Mouse (Mus musculus) olfactory bulb, adult 2 months (tissue): Measurements from ENCODE around the gene Dppa4. TPM values are rescaled to one million over a fixed set of nuclear protein-coding genes. Genes with fewer than 3 reads are reported as not detected.
"Not testable (repeated sequence)": the region's sequence is repeated elsewhere in the genome, so short reads cannot be mapped to it uniquely, and the experiment has no call there.

ENCODE experiments used
- H3K27ac ChIP-seq: fragments of 200-500 bp; 2 replicates; pipeline ENCODE4 v1.5.1; 2012; ENCODE audit warnings: low read depth, low read length; ENCODE audit not compliant: insufficient read depth
- H3K4me1 ChIP-seq: fragments of 200-500 bp; 2 replicates; pipeline ENCODE4 v1.6.1; 2012; ENCODE audit warnings: low read length; ENCODE audit not compliant: control insufficient read depth, insufficient read depth
- H3K4me3 ChIP-seq: fragments of 200-500 bp; 2 replicates; pipeline ENCODE4 v1.5.1; 2012; ENCODE audit warnings: mild to moderate bottlenecking, low read depth, low read length, moderate library complexity; ENCODE audit not compliant: insufficient read depth
- CTCF ChIP-seq: fragments of 200-500 bp; IDR thresholded peaks from 2 replicates; pipeline ENCODE4 v1.5.1; 2012; ENCODE audit warnings: low read depth, mild to moderate bottlenecking, low read length, moderate library complexity; ENCODE audit not compliant: insufficient read depth
- POLR2A ChIP-seq: fragments of 200-500 bp; IDR thresholded peaks from 2 replicates; pipeline ENCODE4 v1.6.1; 2012; ENCODE audit warnings: mild to moderate bottlenecking, low read depth, low read length, moderate library complexity; ENCODE audit not compliant: insufficient read depth
- WGBS: fragments of 180-500 bp; shearing (Covaris S2); methylation state at CpG from one replicate; pipeline ENCODE4 v1.1.7; 2018; 5-methylcytosine and 5-hydroxymethylcytosine counted together
- polyA plus RNA-seq: library from polyadenylated mRNA; stranded (reverse); fragments of >200 nt; gene quantifications from 2 replicates; pipeline ENCODE4 v1.2.4, GENCODE M21; 2012; ENCODE audit warnings: low replicate concordance; ENCODE audit not compliant: missing spikeins, insufficient read depth, insufficient read length

Dppa4 gene
- polyA plus RNA-seq, 1 experiment, result not detected

DNA sequence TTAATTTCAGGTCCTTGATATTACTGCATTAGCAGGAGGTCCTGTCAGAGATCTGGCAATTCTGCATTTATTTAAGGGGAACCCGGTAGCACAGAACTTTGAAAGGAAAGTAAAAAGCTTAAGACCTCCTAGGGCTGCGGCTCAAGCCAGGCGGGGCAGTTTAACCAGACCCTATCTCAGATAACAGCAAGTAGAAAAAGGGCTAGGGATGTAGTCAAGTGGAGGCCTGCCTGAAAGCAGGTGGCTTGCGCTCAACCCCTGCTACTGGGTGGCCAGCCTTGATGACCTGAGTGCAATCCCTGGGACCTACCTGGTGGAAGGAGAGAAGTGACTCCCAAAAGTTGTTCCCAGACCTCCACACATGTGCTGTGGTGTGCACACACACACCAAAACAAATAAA, 6.6 kb upstream of the Dppa4 start:
- 77% methylated on average over 4 of the region's 4 CpGs for WGBS
- Histone ChIP-seq H3K4me1 (no peaks in the 10 kb centered on the region), H3K4me3 (no peak overlapping the region), H3K27ac (no peak overlapping the region)
- TF ChIP-seq CTCF (no peak), POLR2A (no peak)

DNA sequence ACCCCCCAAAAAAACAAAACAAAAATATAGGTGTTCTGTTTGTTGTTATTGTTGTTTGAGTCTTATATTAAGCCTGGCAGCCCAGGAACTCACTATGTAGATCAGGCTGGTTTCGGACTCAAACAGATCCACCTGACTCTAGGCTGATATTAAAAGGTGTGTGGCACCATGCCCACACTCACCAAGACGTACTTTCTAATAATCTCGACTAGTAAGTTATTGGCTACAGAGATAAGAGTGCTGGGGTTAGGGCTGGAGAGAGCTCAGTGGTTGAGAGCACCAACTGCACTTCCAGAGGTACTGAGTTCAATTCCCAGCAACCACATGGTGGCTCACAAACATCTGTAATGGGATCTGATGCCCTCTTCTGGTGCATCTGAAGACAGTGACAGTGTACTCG, 2.6 kb upstream of the Dppa4 start:
- no peaks in the 10 kb centered on the region for H3K4me1 ChIP-seq
- no peak overlapping the region for H3K27ac ChIP-seq
- WGBS, result 94% methylated on average over 4 of the region's 4 CpGs
- H3K4me3 ChIP-seq, result no peak overlapping the region
- TF ChIP-seq POLR2A, result no peak
- no peak for TF ChIP-seq CTCF

DNA sequence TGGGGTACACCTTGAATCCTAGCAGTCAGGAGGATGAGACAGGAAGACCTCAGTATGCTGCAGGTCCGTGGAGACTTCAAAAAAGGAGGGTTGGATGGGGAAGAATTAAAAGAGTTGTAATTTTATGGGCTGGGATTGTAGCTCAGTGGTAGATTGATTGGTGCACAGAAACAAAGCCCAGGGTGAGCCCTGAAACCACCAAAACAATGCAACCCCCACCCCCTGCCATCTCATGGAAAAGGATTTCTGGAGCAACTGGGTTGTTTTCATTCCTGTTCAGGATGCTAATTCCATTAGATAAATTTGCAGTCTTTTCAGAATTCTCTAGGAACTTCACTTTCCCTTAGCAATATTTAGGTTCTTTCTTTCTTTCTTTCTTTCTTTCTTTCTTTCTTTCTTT, 732 bp upstream of the Dppa4 start:
- Histone ChIP-seq H3K4me1 (no peaks in the 10 kb centered on the region), H3K4me3 (no peak overlapping the region), H3K27ac (no peak overlapping the region)
- TF ChIP-seq CTCF (no peak), POLR2A (no peak)
- 50% methylated on average over 1 of the region's 1 CpGs for WGBS

DNA sequence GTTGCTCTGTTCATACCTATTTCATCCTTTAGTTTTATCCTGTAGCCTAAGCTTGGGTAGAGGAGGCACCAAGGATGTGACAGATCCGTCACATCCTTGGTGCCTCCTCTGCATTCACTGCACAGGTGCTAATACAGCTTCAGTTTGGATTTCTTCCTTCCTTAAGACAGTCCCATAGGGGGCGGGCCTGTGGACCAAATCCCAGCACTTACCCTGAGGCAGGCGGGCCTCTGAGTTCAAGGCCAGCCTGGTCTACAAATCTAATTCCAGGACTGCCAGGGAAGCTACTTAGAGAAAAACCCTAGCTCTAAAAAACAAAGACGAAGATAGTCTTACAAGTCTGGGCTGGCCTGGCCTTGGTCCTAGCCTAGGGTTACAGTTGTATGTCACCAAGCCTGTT, 2.0 kb downstream of the Dppa4 start:
- H3K4me1 ChIP-seq, result no peaks in the 10 kb centered on the region
- H3K27ac ChIP-seq, result no peak overlapping the region
- no peak overlapping the region for H3K4me3 ChIP-seq
- TF ChIP-seq CTCF (no peak), POLR2A (no peak)
- 97% methylated on average over 4 of the region's 4 CpGs for WGBS

DNA sequence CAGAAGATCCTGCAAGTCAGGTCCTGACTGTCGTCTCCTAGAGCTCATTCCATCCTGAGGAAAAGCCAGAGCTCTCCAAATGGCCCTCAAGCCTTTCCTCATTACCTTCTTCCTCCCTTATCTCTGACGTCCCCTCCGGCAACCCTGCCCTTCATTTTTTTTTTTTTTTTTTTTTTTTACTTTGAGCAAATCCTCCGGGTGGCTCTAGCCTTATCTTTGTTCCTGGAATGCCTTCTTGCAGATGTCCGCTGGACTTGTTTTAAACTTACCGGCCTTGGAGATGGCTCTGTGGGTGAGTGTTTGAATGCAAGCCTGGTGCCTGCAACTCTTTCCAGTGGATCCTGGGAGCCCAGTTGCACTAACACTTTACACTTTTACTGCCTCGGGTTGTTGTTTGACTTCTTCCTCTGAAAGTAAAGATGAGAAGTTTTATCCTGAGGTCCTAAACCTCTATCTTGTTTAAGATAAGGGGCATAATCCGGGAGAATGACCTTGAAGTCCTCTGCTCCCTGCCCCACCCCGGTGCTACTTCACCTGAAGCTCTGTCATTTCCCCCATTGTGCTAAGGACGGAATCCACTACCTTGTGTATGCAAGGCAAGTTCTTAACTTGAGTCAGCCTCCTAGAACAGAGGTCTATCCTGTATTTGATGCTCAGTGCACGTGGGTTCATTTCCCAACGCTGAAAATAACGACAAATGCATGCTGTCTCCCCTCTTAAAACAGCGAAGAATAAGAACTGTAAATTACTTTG, 14.0 kb downstream of the Dppa4 start:
- no peaks in the 10 kb centered on the region for H3K4me1 ChIP-seq
- no peak overlapping the region for H3K27ac ChIP-seq
- no peak for TF ChIP-seq CTCF
- TF ChIP-seq POLR2A, result no peak
- no peak overlapping the region for H3K4me3 ChIP-seq
- WGBS, result 84% methylated on average over 14 of the region's 14 CpGs

DNA sequence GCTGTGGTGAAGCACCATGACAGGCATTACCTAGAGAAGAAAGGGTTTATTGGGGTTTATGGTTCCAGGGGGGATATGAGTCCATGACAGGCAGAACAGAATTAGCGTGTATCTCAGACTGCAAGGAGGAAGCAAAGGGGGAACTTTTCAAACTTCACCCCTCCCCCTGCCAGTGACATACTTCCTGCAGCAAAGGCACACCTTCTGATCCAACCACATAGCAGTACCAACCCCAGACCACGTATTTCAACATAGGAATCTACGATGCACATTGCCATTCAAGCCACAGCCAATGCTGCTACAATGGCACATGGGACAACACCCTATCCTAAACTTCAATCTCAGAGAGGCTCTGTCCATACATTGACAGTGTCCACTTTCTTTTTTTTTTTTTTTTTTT, 16.4 kb downstream of the Dppa4 start:
- no peak overlapping the region for H3K4me3 ChIP-seq
- H3K27ac ChIP-seq, result no peak overlapping the region
- TF ChIP-seq POLR2A, result no peak
- no peak for TF ChIP-seq CTCF
- no peaks in the 10 kb centered on the region for H3K4me1 ChIP-seq
- 93% methylated on average over 3 of the region's 3 CpGs for WGBS

DNA sequence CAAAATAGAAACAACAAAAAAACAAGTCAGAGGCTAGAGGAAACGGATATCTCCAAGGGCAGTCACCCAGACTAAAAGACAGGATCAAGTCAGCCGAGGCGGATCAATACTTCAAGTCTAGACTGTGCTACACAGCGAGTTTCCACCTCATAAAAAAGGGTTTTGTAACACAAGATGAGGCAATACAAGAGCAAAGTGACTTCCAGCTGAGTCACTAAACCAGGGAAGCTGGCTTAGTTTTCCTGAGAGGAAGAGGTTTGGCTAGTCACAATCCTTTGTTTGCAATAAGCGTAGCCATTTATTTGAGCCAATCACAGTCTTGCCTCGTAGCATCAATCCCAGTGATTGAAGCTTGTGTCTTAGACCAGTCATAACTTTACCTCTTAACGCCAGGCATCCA, 20.0 kb downstream of the Dppa4 start, which contains the start of gene Dppa2:
Gene Dppa2, plus strand, starts transcription at position 400 of the 400 bp plus-strand sequence.
- no peaks in the 10 kb centered on the region for H3K4me1 ChIP-seq
- no peak within 1 kb of the TSS for H3K27ac ChIP-seq
- no peak within 1 kb of the TSS for H3K4me3 ChIP-seq
- TF ChIP-seq POLR2A, result no peak
- TF ChIP-seq CTCF, result no peak
- 87% methylated on average over 7 of the region's 7 CpGs for WGBS

DNA sequence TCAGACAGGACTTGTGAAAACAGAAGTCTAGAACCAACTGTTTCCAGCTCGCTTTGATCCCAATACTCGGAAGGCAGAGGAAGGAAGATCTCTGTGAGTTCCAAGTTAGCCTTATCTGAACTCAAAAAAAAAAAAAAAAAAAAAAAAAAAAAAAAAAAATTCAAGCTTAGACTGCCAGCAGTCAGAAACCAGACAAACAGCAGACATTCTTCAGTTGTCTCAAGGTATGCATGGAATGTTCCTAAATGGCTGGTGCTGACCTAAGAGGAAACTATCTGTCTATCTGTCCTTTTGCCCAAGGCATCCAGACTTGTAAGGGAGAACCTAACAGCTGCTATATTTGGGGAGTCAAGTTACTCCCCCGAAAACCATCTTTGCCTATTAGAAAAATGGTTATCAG, 20.4 kb downstream of the Dppa4 start:
- TF ChIP-seq CTCF (no peak), POLR2A (no peak)
- H3K4me1 ChIP-seq, result no peaks in the 10 kb centered on the region
- no peak overlapping the region for H3K27ac ChIP-seq
- no peak overlapping the region for H3K4me3 ChIP-seq
- 88% methylated on average over 3 of the region's 3 CpGs for WGBS

DNA sequence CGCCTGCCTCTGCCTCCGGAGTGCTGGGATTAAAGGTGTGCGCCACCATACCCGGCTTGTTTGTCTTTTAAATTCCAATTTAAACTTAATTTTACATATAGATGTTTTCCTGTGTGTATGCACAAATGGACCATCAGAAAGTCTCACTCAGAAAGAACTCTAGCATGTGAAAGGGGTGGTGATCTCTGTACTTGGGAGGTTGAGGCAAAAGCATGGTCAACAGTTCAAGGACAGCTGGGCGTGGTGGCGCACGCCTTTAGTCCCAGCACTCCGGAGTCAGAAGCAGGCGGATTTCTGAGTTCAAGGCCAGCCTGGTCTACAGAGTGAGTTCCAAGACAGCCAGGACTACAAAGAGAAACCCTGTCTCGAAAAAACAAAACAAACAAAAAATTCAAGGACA, 25.4 kb downstream of the Dppa4 start:
- WGBS, result 96% methylated on average over 10 of the region's 10 CpGs
- not testable (repeated sequence) for H3K4me1 ChIP-seq, H3K4me3 ChIP-seq, H3K27ac ChIP-seq
